Mouse (Mus musculus) CH12.LX (cell line): Measurements from ENCODE around the gene Brip1. TPM values are rescaled to one million over a fixed set of nuclear protein-coding genes. Genes with fewer than 3 reads are reported as not detected.

Experiments used
- DNase-seq: peaks from one replicate; pipeline ENCODE4 v3.0.0-alpha.2; 2013; ENCODE audit errors: extremely low read depth
- H3K27ac ChIP-seq: 2 replicates; pipeline ENCODE4 v1.5.1; 2012; ENCODE audit warnings: low read depth, mild to moderate bottlenecking, control low read depth, moderate library complexity; ENCODE audit not compliant: insufficient read depth
- H3K27me3 ChIP-seq: replicated peaks from 2 replicates; pipeline ENCODE3; 2012; ENCODE audit warnings: inconsistent platforms
- H3K36me3 ChIP-seq, 2 experiments: replicated peaks in 1 of 2; 2 replicates each; pipeline versions ENCODE3 to v1.6.1; 2012; ENCODE audit warnings: inconsistent platforms in 1 of 2, low read length in 1 of 2, mild to moderate bottlenecking in 1 of 2, mixed read lengths in 1 of 2, moderate library complexity in 1 of 2; ENCODE audit not compliant: control insufficient read depth in 1 of 2, insufficient read depth in 1 of 2
- H3K4me1 ChIP-seq, 2 experiments: 2 replicates each; pipeline ENCODE4 v1.6.1; 2012; ENCODE audit warnings: inconsistent platforms in 1 of 2, moderate library complexity in 1 of 2; ENCODE audit not compliant: insufficient read depth in 2 of 2, control insufficient read depth in 1 of 2
- H3K4me2 ChIP-seq: 2 replicates; pipeline ENCODE4 v1.6.1; 2012; ENCODE audit warnings: low read depth, mild to moderate bottlenecking, control low read depth; ENCODE audit not compliant: poor library complexity, insufficient read depth, severe bottlenecking
- H3K4me3 ChIP-seq, 3 experiments: fragments of 150-350 bp in 1 of 3; sonication (generic) in 1 of 3; replicated peaks in 1 of 3; 2 replicates each; pipeline versions ENCODE3 to v1.5.1; 2011 to 2012; ENCODE audit warnings: low read depth in 2 of 3, low read length in 2 of 3, mild to moderate bottlenecking in 2 of 3, moderate library complexity in 2 of 3, control low read depth in 1 of 3, improper control_type of control experiment in 1 of 3, inconsistent platforms in 1 of 3, mixed read lengths in 1 of 3; ENCODE audit not compliant: poor library complexity in 1 of 3
- H3K79me2 ChIP-seq: replicated peaks from 2 replicates; pipeline ENCODE4 v1.6.1; 2012; ENCODE audit warnings: mild to moderate bottlenecking, moderate library complexity; ENCODE audit not compliant: control insufficient read depth, poor library complexity, insufficient read depth, severe bottlenecking; ENCODE audit errors: extremely low read depth
- H3K9ac ChIP-seq: 2 replicates; pipeline ENCODE4 v1.6.1; 2012; ENCODE audit warnings: low read depth, mild to moderate bottlenecking, control low read depth, moderate library complexity; ENCODE audit not compliant: insufficient read depth
- H3K9me3 ChIP-seq: replicated peaks from 2 replicates; pipeline ENCODE3; 2012; ENCODE audit warnings: low read length, inconsistent platforms, mixed read lengths
- CHD1 ChIP-seq: IDR thresholded peaks from 2 replicates; pipeline ENCODE4 v1.6.1; 2012; ENCODE audit warnings: low read depth, low read length, improper control_type of control experiment, inconsistent platforms
- CTCF ChIP-seq, 2 experiments: IDR thresholded peaks in 1 of 2; conservative IDR thresholded peaks in 1 of 2; 2 replicates each; pipeline ENCODE4 v1.5.1; 2011 to 2012; ENCODE audit warnings: low read depth in 2 of 2, low read length in 2 of 2, improper control_type of control experiment in 1 of 2, inconsistent platforms in 1 of 2, mild to moderate bottlenecking in 1 of 2, moderate library complexity in 1 of 2
- E2F4 ChIP-seq: IDR thresholded peaks from 2 replicates; pipeline ENCODE4 v1.6.1; 2011; ENCODE audit warnings: low read depth, low read length, improper control_type of control experiment; ENCODE audit not compliant: insufficient replicate concordance
- ELF1 ChIP-seq: IDR thresholded peaks from 2 replicates; pipeline ENCODE4 v1.6.1; 2014; ENCODE audit warnings: low read depth, mild to moderate bottlenecking, inconsistent platforms, low read length, improper control_type of control experiment
- ETS1 ChIP-seq: conservative IDR thresholded peaks from 2 replicates; pipeline ENCODE4 v1.6.1; 2012; ENCODE audit warnings: low read depth, mild to moderate bottlenecking, inconsistent platforms, low read length, improper control_type of control experiment, moderate library complexity
- JUN ChIP-seq: IDR thresholded peaks from 2 replicates; pipeline ENCODE4 v1.6.1; 2011; ENCODE audit warnings: low read depth, mild to moderate bottlenecking, low read length, improper control_type of control experiment, moderate library complexity; ENCODE audit not compliant: insufficient read depth
- JUND ChIP-seq: conservative IDR thresholded peaks from 2 replicates; pipeline ENCODE4 v1.6.1; 2011; ENCODE audit warnings: low read depth, low read length, improper control_type of control experiment
- KAT2A ChIP-seq: IDR thresholded peaks from 2 replicates; pipeline ENCODE4 v1.6.1; 2012; ENCODE audit warnings: low read length, improper control_type of control experiment, inconsistent platforms; ENCODE audit not compliant: insufficient replicate concordance
- MAFK ChIP-seq: IDR thresholded peaks from 2 replicates; pipeline ENCODE4 v1.6.1; 2011; ENCODE audit warnings: low read length, improper control_type of control experiment; ENCODE audit not compliant: insufficient replicate concordance
- MAX ChIP-seq: IDR thresholded peaks from 2 replicates; pipeline ENCODE4 v1.6.1; 2011; ENCODE audit warnings: low read length, improper control_type of control experiment
- MXI1 ChIP-seq: IDR thresholded peaks from 2 replicates; pipeline ENCODE4 v1.6.1; 2011; ENCODE audit warnings: mild to moderate bottlenecking, low read depth, low read length, improper control_type of control experiment
- NELFE ChIP-seq: IDR thresholded peaks from 2 replicates; pipeline ENCODE4 v1.6.1; 2011; ENCODE audit warnings: low read depth, low read length, improper control_type of control experiment
- POLR2AphosphoS2 ChIP-seq: IDR thresholded peaks from 2 replicates; pipeline ENCODE4 v1.6.1; 2011; ENCODE audit warnings: low read depth, low read length, improper control_type of control experiment
- SIN3A ChIP-seq: IDR thresholded peaks from 2 replicates; pipeline ENCODE4 v1.6.1; 2012; ENCODE audit warnings: low read length, improper control_type of control experiment, inconsistent platforms
- SMC3 ChIP-seq: IDR thresholded peaks from 2 replicates; pipeline ENCODE4 v1.6.1; 2011; ENCODE audit warnings: low read depth, low read length, improper control_type of control experiment
- UBTF ChIP-seq: IDR thresholded peaks from 2 replicates; pipeline ENCODE4 v1.6.1; 2012; ENCODE audit warnings: low read depth, mild to moderate bottlenecking, inconsistent platforms, low read length, improper control_type of control experiment, moderate library complexity
- ZC3H11A ChIP-seq: IDR thresholded peaks from 2 replicates; pipeline ENCODE4 v1.6.1; 2012; ENCODE audit warnings: low read depth, mild to moderate bottlenecking, inconsistent platforms, low read length, improper control_type of control experiment
- ZKSCAN1 ChIP-seq: IDR thresholded peaks from 2 replicates; pipeline ENCODE4 v1.6.1; 2012; ENCODE audit warnings: low read depth, inconsistent platforms, low read length, improper control_type of control experiment, borderline replicate concordance
- ZNF384 ChIP-seq: IDR thresholded peaks from 2 replicates; pipeline ENCODE4 v1.6.1; 2012; ENCODE audit warnings: low read depth, low read length, improper control_type of control experiment, inconsistent platforms
- dilution Hi-C: fragments of 300-500 bp; cut with MboI; formaldehyde crosslinking; loops from 2 replicates; pipeline ENCODE4 v1.14.3; 2020; ENCODE audit warnings: low sequenced_read_pairs; ENCODE audit not compliant: extremely low pct_unique_long_range_greater_than_20kb, extremely low pct_ligation_motif_present
- in situ Hi-C: fragments of 300-500 bp; cut with MboI; formaldehyde crosslinking; loops from 3 replicates; pipeline ENCODE4 v1.14.3; 2019; ENCODE audit warnings: low sequenced_read_pairs, low pct_ligation_motif_present, low pct_unique_long_range_greater_than_20kb, mixed read lengths
- polyA plus RNA-seq: library from polyadenylated mRNA; unstranded; fragments of >175 nt; gene quantifications from 2 replicates; pipeline ENCODE4 v1.2.1, GENCODE M21; 2012; ENCODE audit warnings: low read depth; ENCODE audit not compliant: insufficient read length
- total RNA-seq, 2 experiments: library from RNA; depleted of rRNA; stranded (reverse); fragments of 300-350 nt in 1 of 2; fragments of >200 nt in 1 of 2; gene quantifications; 2 replicates each; pipeline ENCODE4 v1.2.3; 2012 to 2014

Gene Brip1
- total and polyA plus RNA-seq, 3 experiments = 21.1 to 26.1 (median 24.9) TPM

DNA sequence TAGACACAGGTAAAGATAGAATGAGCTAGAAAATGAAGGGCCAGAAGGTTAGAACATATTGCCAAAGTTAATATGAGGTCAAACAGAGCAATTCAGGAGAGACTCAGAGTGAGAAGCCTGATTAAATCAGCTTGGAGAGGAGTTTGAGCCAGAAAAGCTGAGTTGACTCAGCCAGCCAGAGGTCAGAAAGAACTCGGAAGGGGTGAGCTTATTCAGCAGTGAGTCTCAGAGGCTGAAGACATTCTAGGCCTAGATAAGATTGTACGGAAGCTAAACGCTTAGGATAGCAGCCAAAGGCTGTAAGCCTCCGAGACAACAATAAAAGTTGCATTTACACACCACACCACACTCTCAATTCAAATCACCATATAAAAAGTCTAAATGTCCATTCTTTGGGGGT, 141.9 kb downstream of the Brip1 start:
- Histone ChIP-seq H3K4me3 (no peak overlapping the region), H3K79me2 (no peaks in the 10 kb centered on the region), H3K27ac (no peak overlapping the region), H3K36me3 (peaks cover 6 to 25% of the 10 kb centered on the region in 2 experiments), H3K27me3 (no peaks in the 10 kb centered on the region), H3K4me1 (peaks cover 0 to 12% of the 10 kb centered on the region in 2 experiments; a peak in 1 of 4 replicates), H3K4me2 (no peak overlapping the region), H3K9me3 (no peaks in the 10 kb centered on the region), H3K9ac (no peak overlapping the region)
- dilution Hi-C loops = no loop called here
- in situ Hi-C loops = no loop called here
- DNase-seq = no peak
- no peak for TF ChIP-seq JUN
- no peak for TF ChIP-seq SIN3A
- TF ChIP-seq JUND = no peak
- TF ChIP-seq CTCF (conservative IDR thresholded peaks at IDR 0.05 in 1 of 2, IDR thresholded peaks at IDR 0.05 in 1 of 2; ENCODE audit: low read depth in 2 of 2, low read length in 2 of 2) = no peak
- no peak for TF ChIP-seq ZC3H11A
- TF ChIP-seq KAT2A = no peak
- TF ChIP-seq ETS1 = no peak
- no peak for TF ChIP-seq CHD1
- no peak for TF ChIP-seq MXI1
- no peak for TF ChIP-seq ELF1
- no peak for TF ChIP-seq NELFE
- no peak for TF ChIP-seq ZKSCAN1

DNA sequence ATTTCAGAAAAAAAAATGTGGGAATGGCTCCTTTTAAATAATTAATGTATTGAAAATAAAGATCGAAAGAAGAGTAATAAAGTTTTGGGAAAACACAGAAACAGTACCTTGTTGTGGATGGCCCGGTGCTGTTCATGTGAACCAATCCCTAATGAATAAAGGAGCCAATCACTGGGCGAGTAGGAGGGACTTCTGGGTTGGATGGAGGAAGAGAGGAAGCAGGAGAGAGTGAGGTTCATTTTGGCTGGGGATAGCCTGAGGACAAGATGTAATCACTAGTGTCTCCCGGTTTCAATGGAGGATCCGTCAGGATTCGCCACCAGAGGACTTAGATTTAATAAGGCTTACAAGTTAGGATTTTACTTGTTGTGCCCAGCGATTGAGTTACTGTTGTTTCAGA, 145.2 kb downstream of the Brip1 start:
- H3K4me3 ChIP-seq = no peak overlapping the region
- dilution Hi-C loops = no loop called here
- no peak overlapping the region for H3K4me2 ChIP-seq
- no peak for DNase-seq
- no peak overlapping the region for H3K9ac ChIP-seq
- TF ChIP-seq UBTF (no peak), SMC3 (no peak), POLR2AphosphoS2 (no peak), E2F4 (no peak), SIN3A (no peak), MAFK (no peak), ZNF384 (no peak), JUND (no peak), MAX (no peak), ZKSCAN1 (no peak)
- TF ChIP-seq, all 38 proteins: peak for 0
- in situ Hi-C loops = no loop called here
- Histone ChIP-seq H3K27me3 (no peaks in the 10 kb centered on the region), H3K27ac (no peak overlapping the region), H3K4me1 (peaks cover 0 to 6% of the 10 kb centered on the region in 2 experiments; a peak in 1 of 4 replicates), H3K36me3 (peaks cover 0 to 8% of the 10 kb centered on the region in 2 experiments), H3K79me2 (no peaks in the 10 kb centered on the region), H3K9me3 (no peaks in the 10 kb centered on the region)
